Mouse (Mus musculus) hindbrain, embryonic 16.5 days (tissue): ENCODE results near the gene Aqr. TPM values are rescaled to one million over a fixed set of nuclear protein-coding genes. Genes with fewer than 3 reads are reported as not detected.

Experiments
- ATAC-seq: fragments of 200-750 bp; cut with Nextera tagmentation; 2 replicates; pipeline ENCODE4 v1.8.0; 2017; ENCODE audit warnings: moderate TSS enrichment, moderate library complexity
- H3K27ac ChIP-seq: fragments of 300-500 bp; sonication (generic); 2 replicates; pipeline ENCODE4 v1.5.1; 2014; ENCODE audit warnings: low read depth, mild to moderate bottlenecking, control low read depth, low read length, moderate library complexity
- H3K27me3 ChIP-seq: fragments of 300-500 bp; sonication (generic); replicated peaks from 2 replicates; pipeline ENCODE4 v1.6.1; 2014; ENCODE audit warnings: low read length; ENCODE audit not compliant: control insufficient read depth, insufficient read depth
- H3K36me3 ChIP-seq: fragments of 300-500 bp; sonication (generic); 2 replicates; pipeline ENCODE4 v1.6.1; 2014; ENCODE audit warnings: mild to moderate bottlenecking, low read length, moderate library complexity, mixed read lengths; ENCODE audit not compliant: control insufficient read depth, insufficient read depth
- H3K4me1 ChIP-seq: fragments of 300-500 bp; sonication (generic); 2 replicates; pipeline ENCODE4 v1.6.1; 2014; ENCODE audit warnings: low read depth, low read length; ENCODE audit not compliant: control insufficient read depth, insufficient read depth
- H3K4me2 ChIP-seq: fragments of 300-500 bp; sonication (generic); 2 replicates; pipeline ENCODE4 v1.6.1; 2014; ENCODE audit warnings: mild to moderate bottlenecking, low read length, control low read depth, moderate library complexity
- H3K4me3 ChIP-seq: fragments of 300-500 bp; sonication (generic); 2 replicates; pipeline ENCODE4 v1.5.1; 2014; ENCODE audit warnings: mild to moderate bottlenecking, low read length, control low read depth, moderate library complexity
- H3K9ac ChIP-seq: fragments of 300-500 bp; sonication (generic); 2 replicates; pipeline ENCODE4 v1.6.1; 2014; ENCODE audit warnings: low read depth, mild to moderate bottlenecking, control low read depth, low read length, moderate library complexity
- H3K9me3 ChIP-seq: fragments of 300-500 bp; sonication (generic); 2 replicates; pipeline ENCODE4 v1.6.1; 2014; ENCODE audit warnings: mild to moderate bottlenecking, low read length, moderate library complexity; ENCODE audit not compliant: control insufficient read depth
- WGBS: fragments of 180-500 bp; shearing (Covaris S2); extraction: QIAGEN DNeasy Blood & Tissue Kit; methylation state at CpG from one replicate; pipeline ENCODE4 v1.1.7; 2014; 5-methylcytosine and 5-hydroxymethylcytosine counted together
- microRNA-seq: library from miRNA; unstranded; fragments of <30 nt; microRNA quantifications from one replicate; pipeline ENCODE4, GENCODE M21; 2017
- polyA plus RNA-seq: library from polyadenylated mRNA; unstranded; fragments of >200 nt; fragmentation: Nextera tagmentation; extraction: Ambion mirVana; gene quantifications from 2 replicates; pipeline ENCODE4 v1.2.1, GENCODE M21; 2015

The Aqr gene
- polyA plus RNA-seq, 1 experiment from 2014 or later = 29.7 TPM

DNA sequence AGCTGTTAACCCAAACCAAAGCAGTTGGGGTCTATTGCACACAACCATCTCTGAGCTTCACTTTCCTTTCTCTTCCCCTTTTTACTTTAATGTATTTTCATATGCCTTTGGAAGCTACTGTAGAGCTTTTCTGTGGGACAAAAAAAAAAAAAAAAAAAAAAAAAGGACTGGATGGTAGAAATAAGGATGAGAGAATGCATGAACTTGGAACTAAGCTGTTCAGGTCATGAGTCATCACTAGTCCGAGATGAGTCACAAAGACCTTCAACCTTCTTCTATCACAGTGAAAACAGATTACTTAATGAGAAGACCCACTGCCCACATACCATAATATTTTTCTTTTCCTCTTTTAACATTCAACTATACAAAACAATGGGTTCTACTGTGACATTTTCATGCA is 127.2 kb downstream of the Aqr start:
- no peak for ATAC-seq
- H3K9me3 ChIP-seq = no peaks in the 10 kb centered on the region
- H3K4me3 ChIP-seq = no peak overlapping the region
- H3K4me1 ChIP-seq = no peaks in the 10 kb centered on the region
- H3K27me3 ChIP-seq = no peaks in the 10 kb centered on the region
- 67% methylated on average over 1 of the region's 1 CpGs for WGBS
- no peak overlapping the region for H3K4me2 ChIP-seq
- H3K9ac ChIP-seq = no peak overlapping the region
- H3K36me3 ChIP-seq = no peaks in the 10 kb centered on the region
- no peak overlapping the region for H3K27ac ChIP-seq

DNA sequence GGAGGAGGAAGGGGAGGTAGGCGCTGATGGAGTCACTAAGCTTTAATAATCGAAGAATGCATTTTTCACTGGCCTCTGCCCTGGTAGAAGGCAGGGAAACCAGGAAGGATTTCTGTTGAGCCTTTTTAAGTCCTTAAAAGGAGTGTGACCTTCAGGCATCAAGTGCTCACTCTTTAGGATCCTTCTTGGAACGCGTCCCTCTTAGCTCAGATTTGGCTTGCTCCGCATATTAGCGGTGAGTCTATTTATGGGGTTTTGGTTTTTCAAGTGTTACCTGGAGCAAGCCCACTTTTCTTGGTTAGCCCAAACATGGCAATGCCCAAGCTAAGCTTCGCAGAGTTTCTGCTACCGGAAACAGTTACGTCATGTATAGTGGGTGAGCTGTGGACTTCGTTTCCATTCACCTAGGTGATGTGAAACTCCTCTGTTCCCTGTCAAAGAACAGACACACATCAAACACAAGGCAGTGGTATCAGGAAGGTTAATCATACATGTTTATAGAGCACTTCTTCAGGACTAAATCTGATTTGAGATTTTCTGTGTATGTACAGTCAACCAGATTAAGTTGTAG is 128.5 kb downstream of the Aqr start:
- Histone ChIP-seq H3K27ac (no peak overlapping the region), H3K4me1 (no peaks in the 10 kb centered on the region), H3K4me2 (no peak overlapping the region), H3K4me3 (no peak overlapping the region), H3K9me3 (no peaks in the 10 kb centered on the region), H3K9ac (no peak overlapping the region), H3K36me3 (no peaks in the 10 kb centered on the region), H3K27me3 (no peaks in the 10 kb centered on the region)
- ATAC-seq = no peak
- WGBS = 92% methylated on average over 10 of the region's 10 CpGs

DNA sequence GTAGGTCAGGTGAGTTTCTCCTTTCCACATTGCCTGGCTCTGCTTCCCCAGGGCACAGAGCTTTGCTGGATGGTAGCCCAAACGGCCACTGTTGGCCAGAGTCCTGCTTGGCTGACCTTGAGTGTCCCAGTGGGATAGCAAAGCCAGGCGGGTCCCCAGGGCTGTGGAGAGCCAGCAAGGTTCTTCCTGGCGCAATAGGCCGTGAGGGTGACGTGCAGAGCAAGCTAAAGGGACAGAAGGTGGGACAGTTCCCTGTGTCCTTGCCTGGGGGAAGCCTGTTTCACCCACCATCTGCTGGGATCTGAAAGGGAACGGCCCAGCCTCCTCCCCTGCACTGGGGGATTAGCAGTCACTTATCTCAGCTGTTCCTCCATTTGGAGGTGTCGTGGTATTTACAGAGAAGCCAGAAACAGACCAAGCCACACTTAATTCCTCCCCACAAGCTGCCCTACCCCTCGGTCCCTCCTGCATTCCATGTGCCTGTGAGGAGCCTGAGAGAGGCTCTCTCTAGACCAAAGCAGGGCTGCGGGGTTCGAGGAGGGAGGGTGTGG is 129.4 kb downstream of the Aqr start:
- Histone ChIP-seq H3K36me3 (no peaks in the 10 kb centered on the region), H3K4me2 (no peak overlapping the region), H3K9ac (no peak overlapping the region), H3K4me3 (no peak overlapping the region), H3K27me3 (no peaks in the 10 kb centered on the region), H3K27ac (no peak overlapping the region), H3K9me3 (no peaks in the 10 kb centered on the region), H3K4me1 (no peaks in the 10 kb centered on the region)
- WGBS = 25% methylated on average over 10 of the region's 10 CpGs
- peak; percentile 75 for ATAC-seq

DNA sequence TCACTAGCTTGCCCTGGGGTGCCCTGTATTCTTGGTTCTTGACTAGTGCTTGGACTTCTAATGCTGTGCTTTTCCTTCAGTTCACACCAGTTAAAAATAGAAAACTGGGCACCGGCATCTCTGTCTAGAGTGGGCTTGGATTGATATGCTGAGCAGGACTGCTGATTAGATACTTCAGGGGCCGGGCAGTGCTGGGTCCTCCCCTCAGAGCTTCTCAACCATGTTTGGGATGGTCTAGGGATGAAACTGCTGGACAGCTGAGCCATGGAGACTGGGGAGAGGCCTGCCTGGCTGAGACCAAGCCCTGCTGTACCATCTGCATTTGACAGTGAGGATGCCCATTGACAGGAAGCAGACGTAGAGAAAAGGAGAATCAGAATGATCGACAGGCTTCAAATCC is 132.7 kb downstream of the Aqr start:
- Histone ChIP-seq H3K9ac (no peak overlapping the region), H3K27ac (no peak overlapping the region), H3K4me1 (no peaks in the 10 kb centered on the region), H3K4me2 (no peak overlapping the region), H3K4me3 (no peak overlapping the region), H3K36me3 (no peaks in the 10 kb centered on the region), H3K27me3 (no peaks in the 10 kb centered on the region), H3K9me3 (no peaks in the 10 kb centered on the region)
- no peak for ATAC-seq
- WGBS = 87% methylated on average over 4 of the region's 4 CpGs

DNA sequence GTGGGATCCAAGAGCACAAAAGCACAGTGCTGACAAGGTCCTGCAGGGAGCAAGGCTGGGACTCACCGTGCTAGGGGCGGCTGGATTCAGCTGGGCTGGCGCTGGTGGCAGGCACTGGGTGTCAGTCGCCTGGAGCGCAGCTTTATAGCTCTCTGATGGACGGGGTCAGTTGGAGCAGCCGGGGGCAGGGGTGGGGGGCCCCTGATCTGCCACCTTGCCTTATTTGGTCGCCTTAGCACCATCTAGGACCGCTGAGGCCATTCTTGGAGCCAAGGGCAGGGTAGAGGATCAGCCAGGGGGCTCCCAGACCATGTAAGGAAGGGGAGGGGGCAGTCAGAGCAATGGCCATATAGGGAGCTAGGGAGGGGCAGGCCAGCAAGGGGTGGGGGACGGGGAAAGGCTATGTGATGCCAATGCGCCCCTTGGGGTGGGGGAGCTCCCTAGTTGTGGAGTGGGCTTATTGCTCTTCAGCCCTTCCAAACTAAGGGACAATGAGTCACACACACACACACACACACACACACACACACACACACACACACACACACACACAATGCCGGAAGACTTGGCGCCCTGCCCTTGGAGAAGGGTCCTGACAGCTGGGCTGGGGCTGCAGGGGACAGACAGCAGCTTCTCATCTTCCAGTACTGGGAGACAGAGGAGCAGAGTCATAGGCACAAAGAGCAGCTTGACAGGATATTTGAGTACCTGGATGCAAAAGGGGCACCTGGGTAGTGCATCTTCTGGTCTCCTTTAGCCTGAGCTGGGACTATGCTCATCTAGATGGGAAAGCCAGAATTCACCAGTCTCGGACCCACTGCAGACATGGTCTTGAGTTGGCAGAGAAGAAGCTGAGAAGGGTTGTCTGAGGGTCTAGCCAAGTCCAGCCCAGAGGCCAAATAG is 133.9 kb downstream of the Aqr start, which contains the start of gene Actc1:
Gene Actc1 (minus strand): TSS at position 853 of the 903 bp plus-strand sequence.
- Histone ChIP-seq H3K27ac (no peak within 1 kb of the TSS), H3K4me1 (no peaks in the 10 kb centered on the region), H3K27me3 (no peaks in the 10 kb centered on the region), H3K9me3 (no peaks in the 10 kb centered on the region), H3K4me2 (peak within 1 kb of the TSS; percentile 14; the same call in 1 of the 2 replicates), H3K9ac (no peak within 1 kb of the TSS), H3K4me3 (no peak within 1 kb of the TSS), H3K36me3 (no peaks in the 10 kb centered on the region)
- WGBS = 41% methylated on average over 14 of the region's 14 CpGs
- ATAC-seq = peak; percentile 57

DNA sequence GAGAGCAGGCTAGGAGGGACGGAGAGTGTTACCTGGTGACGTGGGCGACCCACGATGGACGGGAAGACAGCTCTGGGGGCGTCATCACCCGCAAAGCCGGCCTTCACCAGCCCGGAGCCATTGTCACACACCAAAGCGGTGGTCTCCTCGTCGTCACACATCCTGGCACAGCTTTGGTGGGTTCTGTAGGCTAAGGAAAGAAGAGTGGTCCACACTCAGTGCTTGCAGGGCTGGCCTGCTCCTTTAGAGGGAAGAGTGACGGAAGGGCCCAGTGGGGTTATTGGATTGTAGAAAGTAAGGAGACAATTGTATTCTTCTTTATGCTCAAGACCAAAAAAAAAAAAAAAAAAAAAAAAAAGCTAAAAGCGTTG is 135.0 kb downstream of the Aqr start:
- no peak for ATAC-seq
- Histone ChIP-seq H3K4me1 (no peaks in the 10 kb centered on the region), H3K9ac (no peak overlapping the region)

More for the DNA sequence above, 135.0 kb downstream of the Aqr start:
- no peaks in the 10 kb centered on the region for H3K27me3 ChIP-seq
- H3K4me2 ChIP-seq = no peak overlapping the region
- no peaks in the 10 kb centered on the region for H3K36me3 ChIP-seq
- 93% methylated on average over 14 of the region's 14 CpGs for WGBS
- no peak overlapping the region for H3K27ac ChIP-seq
- no peaks in the 10 kb centered on the region for H3K9me3 ChIP-seq
- H3K4me3 ChIP-seq = no peak overlapping the region

Small RNAs within 50 kb of the gene (microRNA-seq; reads per million reads assigned to microRNA genes)
- gene Mir7002 = 0.62 reads per million

Other genes starting within 250 kb of the Aqr start
- 11.0 and 11.3 TPM in 2 replicates for gene Gjd2, start 173.4 kb downstream of the Aqr start, polyA plus RNA-seq
- gene Actc1, start 133.5 kb downstream of the Aqr start, polyA plus RNA-seq = 1.3 and 71.3 TPM in 2 replicates
- gene Zfp770, start 14.4 kb upstream of the Aqr start, polyA plus RNA-seq = 4.9 and 5.5 TPM in 2 replicates